Mouse (Mus musculus) forelimb bud, embryonic 11.5 days (tissue): ENCODE results near the gene Hmga2.

Experiments
- DNase-seq: peaks from one replicate; pipeline ENCODE4 v3.0.0-alpha.2; 2012; ENCODE audit warnings: low read depth, low spot score

Hmga2 gene

GRCm38 (mm10) chr10:120424015-120424414 is 52.3 kb downstream of the Hmga2 start:
- no peak for DNase-seq

- no peak for DNase-seq
Measured at GRCm38 (mm10) chr10:120423256-120423655, 53.0 kb downstream of the Hmga2 start.

GRCm38 (mm10) chr10:120422820-120423219 is 53.4 kb downstream of the Hmga2 start:
- DNase-seq = no peak

GRCm38 (mm10) chr10:120422050-120422449 is 54.2 kb downstream of the Hmga2 start:
- DNase-seq = no peak

GRCm38 (mm10) chr10:120420971-120421629 is 55.2 kb downstream of the Hmga2 start:
- no peak for DNase-seq

- no peak for DNase-seq
Measured at GRCm38 (mm10) chr10:120418738-120419523, 57.3 kb downstream of the Hmga2 start.

- no peak for DNase-seq
Measured at GRCm38 (mm10) chr10:120418211-120418610, 58.1 kb downstream of the Hmga2 start.

- no peak for DNase-seq
Measured at GRCm38 (mm10) chr10:120417488-120418118, 58.7 kb downstream of the Hmga2 start.

- DNase-seq = no peak
Measured at GRCm38 (mm10) chr10:120417116-120417487, 59.2 kb downstream of the Hmga2 start.

GRCm38 (mm10) chr10:120416628-120417027 is 59.6 kb downstream of the Hmga2 start:
- DNase-seq = no peak

GRCm38 (mm10) chr10:120412215-120412614 is 64.1 kb downstream of the Hmga2 start:
- no peak for DNase-seq

- DNase-seq = no peak
Measured at GRCm38 (mm10) chr10:120410958-120411357, 65.3 kb downstream of the Hmga2 start.

GRCm38 (mm10) chr10:120409131-120409530 is 67.1 kb downstream of the Hmga2 start:
- DNase-seq = no peak

GRCm38 (mm10) chr10:120407230-120407629 is 69.0 kb downstream of the Hmga2 start:
- DNase-seq = no peak

GRCm38 (mm10) chr10:120406038-120406437 is 70.2 kb downstream of the Hmga2 start:
- no peak for DNase-seq

GRCm38 (mm10) chr10:120405322-120405721 is 70.9 kb downstream of the Hmga2 start:
- DNase-seq = no peak

- DNase-seq = no peak
Measured at GRCm38 (mm10) chr10:120402966-120403365, 73.3 kb downstream of the Hmga2 start.

GRCm38 (mm10) chr10:120401787-120402186 is 74.5 kb downstream of the Hmga2 start:
- no peak for DNase-seq

- DNase-seq = no peak
Measured at GRCm38 (mm10) chr10:120399846-120400510, 76.3 kb downstream of the Hmga2 start.

- no peak for DNase-seq
Measured at GRCm38 (mm10) chr10:120398745-120399144, 77.5 kb downstream of the Hmga2 start.

- no peak for DNase-seq
Measured at GRCm38 (mm10) chr10:120397211-120397631, 79.0 kb downstream of the Hmga2 start.

- DNase-seq = no peak
Measured at GRCm38 (mm10) chr10:120395550-120395949, 80.7 kb downstream of the Hmga2 start.
